Mouse (Mus musculus) MEL (cell line): ENCODE measurements around the gene Macf1. TPM values are rescaled to one million over a fixed set of nuclear protein-coding genes. Genes with fewer than 3 reads are reported as not detected.

Source experiments
- DNase-seq: peaks from one replicate; pipeline ENCODE4 v3.0.0; 2011; ENCODE audit warnings: low read depth, low spot score
- H3K27ac ChIP-seq: 2 replicates; pipeline ENCODE4 v1.5.1; 2012; ENCODE audit warnings: low read depth, mild to moderate bottlenecking, control low read depth, low read length, moderate library complexity; ENCODE audit not compliant: control insufficient read depth
- H3K27me3 ChIP-seq, 2 experiments: fragments of 150-350 bp in 1 of 2; sonication (generic) in 1 of 2; 2 replicates each; pipeline ENCODE4 v1.6.1; 2012; ENCODE audit warnings: low read length in 2 of 2, mild to moderate bottlenecking in 2 of 2, improper control_type of control experiment in 1 of 2, moderate library complexity in 1 of 2; ENCODE audit not compliant: insufficient read depth in 2 of 2, control insufficient read depth in 1 of 2
- H3K36me3 ChIP-seq, 2 experiments: 2 replicates each; pipeline ENCODE4 v1.6.1; 2012 to 2014; ENCODE audit warnings: low read length in 2 of 2, improper control_type of control experiment in 1 of 2, inconsistent platforms in 1 of 2, mild to moderate bottlenecking in 1 of 2; ENCODE audit not compliant: insufficient read depth in 2 of 2, control insufficient read depth in 1 of 2
- H3K4me1 ChIP-seq, 2 experiments: fragments of 150-350 bp in 1 of 2; sonication (generic) in 1 of 2; 2 replicates each; pipeline ENCODE4 v1.6.1; 2012; ENCODE audit warnings: low read length in 2 of 2, improper control_type of control experiment in 1 of 2, mild to moderate bottlenecking in 1 of 2; ENCODE audit not compliant: insufficient read depth in 2 of 2, control insufficient read depth in 1 of 2
- H3K4me3 ChIP-seq, 2 experiments: fragments of 150-350 bp in 1 of 2; sonication (generic) in 1 of 2; 2 replicates each; pipeline ENCODE4 v1.5.1; 2012; ENCODE audit warnings: low read depth in 2 of 2, low read length in 2 of 2, mild to moderate bottlenecking in 2 of 2, moderate library complexity in 2 of 2, control low read depth in 1 of 2, improper control_type of control experiment in 1 of 2; ENCODE audit not compliant: control insufficient read depth in 1 of 2, insufficient read depth in 1 of 2
- H3K79me2 ChIP-seq: 2 replicates; pipeline ENCODE4 v1.6.1; 2012; ENCODE audit warnings: mild to moderate bottlenecking, low read length, moderate library complexity; ENCODE audit not compliant: control insufficient read depth, poor library complexity, insufficient read depth
- H3K9ac ChIP-seq: 2 replicates; pipeline ENCODE4 v1.6.1; 2012; ENCODE audit warnings: low read depth, mild to moderate bottlenecking, control low read depth, low read length, moderate library complexity; ENCODE audit not compliant: control insufficient read depth, poor library complexity, severe bottlenecking
- H3K9me3 ChIP-seq: fragments of 150-350 bp; sonication (generic); replicated peaks from 2 replicates; pipeline ENCODE4 v1.6.1; 2012; ENCODE audit warnings: mild to moderate bottlenecking, low read length, improper control_type of control experiment, moderate library complexity; ENCODE audit not compliant: insufficient read depth
- BHLHE40 ChIP-seq: IDR thresholded peaks from 2 replicates; pipeline ENCODE4 v1.6.1; 2012; ENCODE audit warnings: low read depth, mild to moderate bottlenecking, inconsistent platforms, low read length, improper control_type of control experiment, borderline replicate concordance
- CHD1 ChIP-seq: IDR thresholded peaks from 2 replicates; pipeline ENCODE4 v1.6.1; 2012; ENCODE audit warnings: low read depth, mild to moderate bottlenecking, inconsistent platforms, low read length, improper control_type of control experiment
- ETS1 ChIP-seq: IDR thresholded peaks from 2 replicates; pipeline ENCODE4 v1.6.1; 2012; ENCODE audit warnings: low read depth, mild to moderate bottlenecking, inconsistent platforms, low read length, improper control_type of control experiment, moderate library complexity
- GATA1 ChIP-seq: IDR thresholded peaks from 2 replicates; pipeline ENCODE4 v1.6.1; 2011; ENCODE audit warnings: low read depth, low read length, improper control_type of control experiment
- HCFC1 ChIP-seq: IDR thresholded peaks from 2 replicates; pipeline ENCODE4 v1.6.1; 2012; ENCODE audit warnings: low read depth, mild to moderate bottlenecking, inconsistent platforms, low read length, improper control_type of control experiment, moderate library complexity
- KAT2A ChIP-seq: conservative IDR thresholded peaks from 2 replicates; pipeline ENCODE4 v1.6.1; 2012; ENCODE audit warnings: low read depth, low read length, improper control_type of control experiment, inconsistent platforms
- MAZ ChIP-seq: IDR thresholded peaks from 2 replicates; pipeline ENCODE4 v1.6.1; 2012; ENCODE audit warnings: low read depth, mild to moderate bottlenecking, inconsistent platforms, low read length, improper control_type of control experiment
- MYB ChIP-seq: IDR thresholded peaks from 2 replicates; pipeline ENCODE4 v1.6.1; 2011; ENCODE audit warnings: mild to moderate bottlenecking, low read depth, low read length, improper control_type of control experiment
- MYC ChIP-seq: IDR thresholded peaks from 2 replicates; pipeline ENCODE4 v1.6.1; 2011; ENCODE audit warnings: low read depth, mild to moderate bottlenecking, low read length, improper control_type of control experiment, moderate library complexity
- NELFE ChIP-seq: IDR thresholded peaks from 2 replicates; pipeline ENCODE4 v1.6.1; 2011; ENCODE audit warnings: low read depth, low read length, improper control_type of control experiment
- NRF1 ChIP-seq: IDR thresholded peaks from 2 replicates; pipeline ENCODE4 v1.6.1; 2014; ENCODE audit warnings: low read depth, mild to moderate bottlenecking, inconsistent platforms, low read length, improper control_type of control experiment, moderate library complexity; ENCODE audit not compliant: poor library complexity, insufficient read depth, severe bottlenecking
- POLR2A ChIP-seq, 2 experiments: IDR thresholded peaks; 2 replicates each; pipeline ENCODE4 v1.6.1; 2011 to 2012; ENCODE audit warnings: low read length in 2 of 2, mild to moderate bottlenecking in 2 of 2, control low read depth in 1 of 2, improper control_type of control experiment in 1 of 2, low read depth in 1 of 2, moderate library complexity in 1 of 2; ENCODE audit not compliant: control insufficient read depth in 1 of 2, insufficient read depth in 1 of 2, poor library complexity in 1 of 2
- POLR2AphosphoS2 ChIP-seq: IDR thresholded peaks from 2 replicates; pipeline ENCODE4 v1.6.1; 2011; ENCODE audit warnings: low read length, improper control_type of control experiment
- RAD21 ChIP-seq: IDR thresholded peaks from 2 replicates; pipeline ENCODE4 v1.6.1; 2011; ENCODE audit warnings: mild to moderate bottlenecking, low read depth, low read length, improper control_type of control experiment
- RCOR1 ChIP-seq: IDR thresholded peaks from 2 replicates; pipeline ENCODE4 v1.6.1; 2012; ENCODE audit warnings: low read depth, mild to moderate bottlenecking, inconsistent platforms, low read length, improper control_type of control experiment
- SIN3A ChIP-seq: IDR thresholded peaks from 2 replicates; pipeline ENCODE4 v1.6.1; 2012; ENCODE audit warnings: low read length, improper control_type of control experiment, inconsistent platforms
- TAL1 ChIP-seq: IDR thresholded peaks from 2 replicates; pipeline ENCODE4 v1.6.1; 2012; ENCODE audit warnings: mild to moderate bottlenecking, inconsistent platforms, low read length, moderate library complexity, mixed read lengths
- TCF12 ChIP-seq: IDR thresholded peaks from 2 replicates; pipeline ENCODE4 v1.6.1; 2014; ENCODE audit warnings: low read depth, mild to moderate bottlenecking, inconsistent platforms, low read length, improper control_type of control experiment, moderate library complexity
- UBTF ChIP-seq: IDR thresholded peaks from 2 replicates; pipeline ENCODE4 v1.6.1; 2012; ENCODE audit warnings: low read depth, mild to moderate bottlenecking, inconsistent platforms, low read length, improper control_type of control experiment, moderate library complexity, borderline replicate concordance; ENCODE audit not compliant: insufficient read depth
- USF1 ChIP-seq: IDR thresholded peaks from 2 replicates; pipeline ENCODE4 v1.6.1; 2014; ENCODE audit warnings: low read depth, mild to moderate bottlenecking, inconsistent platforms, low read length, improper control_type of control experiment, moderate library complexity
- USF2 ChIP-seq, 2 experiments: IDR thresholded peaks; 2 replicates each; pipeline ENCODE4 v1.6.1; 2011 to 2012; ENCODE audit warnings: improper control_type of control experiment in 2 of 2, low read length in 2 of 2, borderline replicate concordance in 1 of 2, inconsistent platforms in 1 of 2, low read depth in 1 of 2, mild to moderate bottlenecking in 1 of 2; ENCODE audit not compliant: insufficient read depth in 1 of 2
- ZC3H11A ChIP-seq: IDR thresholded peaks from 2 replicates; pipeline ENCODE4 v1.6.1; 2012; ENCODE audit warnings: low read depth, mild to moderate bottlenecking, inconsistent platforms, low read length, improper control_type of control experiment
- ZKSCAN1 ChIP-seq: IDR thresholded peaks from 2 replicates; pipeline ENCODE4 v1.6.1; 2012; ENCODE audit warnings: low read depth, mild to moderate bottlenecking, inconsistent platforms, low read length, improper control_type of control experiment, moderate library complexity
- polyA plus RNA-seq, 2 experiments: library from polyadenylated mRNA; stranded (reverse) in 1 of 2; unstranded in 1 of 2; fragments of >175 nt in 1 of 2; fragments of >200 nt in 1 of 2; gene quantifications; 2 replicates each; pipeline versions ENCODE4 v1.2.1 to v1.2.4; 2012; ENCODE audit warnings: low replicate concordance in 2 of 2, low read depth in 1 of 2; ENCODE audit not compliant: insufficient read length in 2 of 2, insufficient read depth in 1 of 2, missing spikeins in 1 of 2
- total RNA-seq: library from RNA; depleted of rRNA; stranded (reverse); fragments of 300-350 nt; gene quantifications from 2 replicates; pipeline ENCODE4 v1.2.3, GENCODE M21; 2012

Macf1 gene
- total and polyA plus RNA-seq, 3 experiments, result 18.5 to 71.4 (median 60.8) TPM

GRCm38 (mm10) chr4:123342642-123343470 is 341.3 kb downstream of the Macf1 start, which contains the start of gene Bmp8a:
Bmp8a (minus strand) TSS chr4:123343252.
- H3K9me3 ChIP-seq, result no peaks in the 10 kb centered on the region

DNA sequence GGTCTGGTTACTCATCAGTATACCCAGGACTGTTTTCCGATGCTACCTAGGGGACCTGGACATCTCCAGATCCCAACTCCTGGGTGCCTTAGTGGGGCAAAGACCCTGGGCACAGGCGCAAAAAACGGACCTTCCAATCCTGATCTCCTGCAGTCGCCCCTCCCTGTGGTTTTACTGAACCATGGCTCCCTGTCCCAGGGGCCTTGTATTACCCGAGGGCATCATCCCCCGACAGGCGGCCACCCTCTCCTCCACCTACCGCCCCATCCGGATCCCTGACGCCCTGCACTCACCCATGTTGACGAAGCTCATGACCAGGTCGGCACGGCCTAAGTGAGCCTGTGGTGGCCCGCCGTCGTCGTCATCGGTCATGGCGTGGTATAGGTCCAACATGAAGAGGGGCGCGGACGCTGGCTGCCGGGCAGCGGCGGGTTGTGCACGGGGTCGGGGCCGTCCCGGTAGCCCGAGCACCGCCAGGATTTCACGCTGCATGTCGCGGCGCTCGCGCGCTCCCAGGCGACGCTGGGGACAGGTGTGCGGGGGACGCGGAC is 342.0 kb downstream of the Macf1 start:
- no peaks in the 10 kb centered on the region for H3K9me3 ChIP-seq
- no peaks in the 10 kb centered on the region for H3K79me2 ChIP-seq
- no peaks in the 10 kb centered on the region for H3K27me3 ChIP-seq
- no peaks in the 10 kb centered on the region for H3K36me3 ChIP-seq
- no peaks in the 10 kb centered on the region for H3K4me1 ChIP-seq
- no peak for DNase-seq
- TF ChIP-seq GATA1 (no peak), USF2 (IDR thresholded peaks at IDR 0.05; ENCODE audit: borderline replicate concordance in 1 of 2, insufficient read depth in 1 of 2, low read depth in 1 of 2, low read length in 2 of 2) (no peak), UBTF (no peak), HCFC1 (no peak), SIN3A (no peak), NRF1 (no peak), TCF12 (no peak), MAZ (no peak), BHLHE40 (no peak), USF1 (no peak)
- H3K9ac ChIP-seq, result peak overlapping the region; percentile 41; the same call in 1 of the 2 replicates
- H3K27ac ChIP-seq, result no peak overlapping the region
- H3K4me3 ChIP-seq, result peak overlapping the region; percentile 68 to 76

More at GRCm38 (mm10) chr4:123342642-123343470, 341.3 kb downstream of the Macf1 start, which contains the start of gene Bmp8a:
- peak within 1 kb of the TSS; percentile 67 for H3K9ac ChIP-seq
- H3K27me3 ChIP-seq, result no peaks in the 10 kb centered on the region
- TF ChIP-seq ZKSCAN1, result no peak
- no peak for TF ChIP-seq TAL1
- no peak for TF ChIP-seq ZC3H11A
- TF ChIP-seq KAT2A, result no peak
- TF ChIP-seq CHD1, result no peak
- no peak for TF ChIP-seq BHLHE40
- peak; percentile 55; the same call in 1 of the 2 replicates for TF ChIP-seq MAZ
- no peak for TF ChIP-seq POLR2AphosphoS2
- TF ChIP-seq RCOR1, result no peak
- TF ChIP-seq POLR2A (IDR thresholded peaks at IDR 0.05; ENCODE audit: control insufficient read depth in 1 of 2, insufficient read depth in 1 of 2, low read depth in 1 of 2, low read length in 2 of 2, poor library complexity in 1 of 2), result peak in 1 of 2 experiments; percentile 53; a peak in 1 of 4 replicates
- TF ChIP-seq NELFE, result peak; percentile 41; the same call in 1 of the 2 replicates
- no peak for TF ChIP-seq MYC
- no peak for TF ChIP-seq UBTF
- TF ChIP-seq USF1, result no peak
- TF ChIP-seq SIN3A, result 0 out of 2 replicates have a peak, but pooled peaks have one; percentile 32
- TF ChIP-seq MYB, result no peak
- 0 out of 2 replicates have a peak, but pooled peaks have one; percentile 49 for TF ChIP-seq HCFC1
- TF ChIP-seq ETS1, result no peak
- TF ChIP-seq RAD21, result no peak
- H3K27ac ChIP-seq, result no peak within 1 kb of the TSS
- H3K4me3 ChIP-seq, result peak within 1 kb of the TSS; percentile 68 to 76
- no peaks in the 10 kb centered on the region for H3K79me2 ChIP-seq
- no peaks in the 10 kb centered on the region for H3K4me1 ChIP-seq
- peak; percentile 82 for DNase-seq
- no peaks in the 10 kb centered on the region for H3K36me3 ChIP-seq
